Mouse (Mus musculus) urinary bladder, adult 2 months (tissue): ENCODE results near the gene Pla2g2d. TPM values are rescaled to one million over a fixed set of nuclear protein-coding genes. Genes with fewer than 3 reads are reported as not detected.

Experiments
- DNase-seq: peaks from one replicate; pipeline ENCODE4 v3.0.0; 2022; ENCODE audit warnings: low spot score
- polyA plus RNA-seq: library from polyadenylated mRNA; depleted of rRNA; stranded (reverse); fragments of >200 nt; gene quantifications from 2 replicates; pipeline ENCODE4 v1.2.3, GENCODE M21; 2012; rRNA removed

Pla2g2d gene
- polyA plus RNA-seq, result 5.2 and 6.4 TPM in 2 replicates

DNA sequence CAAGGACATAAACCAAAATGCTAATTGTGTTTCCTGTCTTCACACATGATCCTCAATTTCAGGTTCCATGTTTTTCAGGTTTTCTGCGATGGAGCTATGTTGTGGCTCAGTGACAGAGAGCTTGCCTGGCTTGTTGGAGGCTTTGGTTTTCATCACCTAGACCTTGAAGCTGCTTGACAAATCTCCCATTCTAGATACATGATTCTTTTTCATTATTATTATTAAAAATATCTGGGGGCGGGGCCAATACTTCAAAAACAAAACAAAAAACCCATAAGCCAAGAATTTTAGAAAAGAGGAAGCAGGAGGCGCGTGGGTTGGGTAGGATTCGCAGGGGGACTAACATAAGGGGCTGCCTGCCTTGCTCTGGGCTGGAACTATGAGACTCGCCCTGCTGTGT lies at the start of gene Pla2g2d:
Gene Pla2g2d, plus strand, starts transcription at position 301 of the 400 bp plus-strand sequence.
- no peak for DNase-seq

DNA sequence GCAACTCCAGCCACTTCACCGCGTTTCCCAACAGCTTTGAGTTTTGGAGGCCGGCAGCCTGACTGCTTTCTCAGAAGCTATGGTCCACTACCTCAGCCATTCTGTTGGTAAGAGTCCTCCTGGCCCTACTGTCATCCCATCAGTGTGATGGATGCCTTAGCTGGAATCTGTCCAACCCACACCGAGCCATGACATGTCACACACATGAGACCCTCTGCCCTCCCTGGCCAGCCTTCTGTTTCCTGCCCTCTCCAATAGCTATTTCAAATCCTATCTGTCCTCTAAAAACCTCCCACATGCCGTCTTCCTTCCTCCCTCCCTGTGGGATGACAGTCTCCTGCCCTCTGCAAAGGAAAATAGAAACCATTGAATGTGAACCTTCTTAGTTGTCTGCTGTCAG lies 49.8 kb upstream of the Pla2g2d start:
- DNase-seq, result no peak

DNA sequence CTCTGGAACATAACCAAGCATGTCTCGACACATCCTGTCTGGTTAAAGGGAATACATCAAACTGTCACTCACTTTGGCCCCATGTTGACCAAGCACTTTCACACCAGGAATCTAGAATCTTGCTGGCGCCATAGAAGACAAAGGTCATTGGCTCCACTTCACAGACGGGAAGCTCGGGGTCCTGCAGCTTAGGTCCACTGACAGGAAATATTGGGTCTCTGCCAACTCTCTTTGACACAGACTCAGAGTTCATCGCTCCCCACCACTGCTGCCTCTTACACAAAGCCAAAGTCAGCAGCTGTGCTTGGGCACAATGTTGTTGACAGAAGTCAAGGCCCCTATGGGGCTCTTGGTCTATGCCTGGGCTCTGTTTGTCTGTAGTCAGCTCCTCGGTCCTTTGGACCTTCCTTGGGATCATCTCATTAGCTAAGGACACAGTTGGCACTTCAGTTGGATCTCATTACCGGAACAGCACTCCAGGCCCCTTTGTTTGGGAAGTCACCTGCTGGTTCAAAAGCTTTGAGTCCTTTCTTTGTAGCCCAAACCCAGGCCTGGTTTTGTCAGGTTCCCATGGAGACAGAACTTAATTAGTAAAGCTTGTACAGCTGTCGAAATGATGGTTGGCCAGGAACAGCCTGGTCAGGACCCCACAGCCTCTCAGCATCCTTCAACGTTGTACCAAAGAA lies 46.4 kb upstream of the Pla2g2d start:
- DNase-seq, result no peak

DNA sequence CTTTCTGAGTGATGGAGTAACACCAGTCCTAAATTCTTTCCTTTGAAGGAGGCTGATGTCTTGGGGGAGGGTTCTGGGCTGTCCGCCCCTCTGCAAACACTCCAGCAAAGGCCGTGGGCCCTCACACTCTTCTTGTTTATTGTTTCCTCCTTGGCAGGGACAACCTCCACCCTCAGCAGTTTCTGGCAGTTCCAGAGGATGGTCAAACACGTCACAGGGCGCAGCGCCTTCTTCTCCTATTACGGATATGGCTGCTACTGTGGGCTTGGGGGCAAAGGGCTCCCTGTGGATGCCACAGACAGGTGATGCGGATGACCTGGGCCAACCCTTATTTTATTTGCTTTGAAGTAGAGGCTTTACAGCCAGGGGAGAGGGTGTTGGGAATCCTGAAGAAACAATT lies 41.4 kb upstream of the Pla2g2d start:
- no peak for DNase-seq

DNA sequence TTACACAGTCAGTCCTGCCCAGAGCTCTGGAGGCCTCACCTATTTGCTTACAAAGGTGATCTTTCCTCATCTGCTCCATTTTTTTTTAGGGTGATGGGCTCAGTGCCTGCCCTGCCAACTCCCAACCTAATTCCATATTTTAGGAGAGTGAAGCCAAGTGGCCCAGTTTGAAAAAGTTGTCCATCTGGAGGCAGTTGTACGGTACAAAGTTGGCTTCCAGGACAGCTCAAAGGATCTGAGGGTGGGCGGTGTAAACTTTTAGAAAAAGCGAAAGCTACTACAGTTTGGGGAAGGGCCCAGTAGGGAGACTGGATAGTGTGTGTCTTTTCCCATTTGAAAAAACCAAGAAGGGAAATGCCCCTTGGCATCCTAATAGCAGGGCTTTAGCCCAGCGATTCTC lies 40.7 kb upstream of the Pla2g2d start:
- no peak for DNase-seq

DNA sequence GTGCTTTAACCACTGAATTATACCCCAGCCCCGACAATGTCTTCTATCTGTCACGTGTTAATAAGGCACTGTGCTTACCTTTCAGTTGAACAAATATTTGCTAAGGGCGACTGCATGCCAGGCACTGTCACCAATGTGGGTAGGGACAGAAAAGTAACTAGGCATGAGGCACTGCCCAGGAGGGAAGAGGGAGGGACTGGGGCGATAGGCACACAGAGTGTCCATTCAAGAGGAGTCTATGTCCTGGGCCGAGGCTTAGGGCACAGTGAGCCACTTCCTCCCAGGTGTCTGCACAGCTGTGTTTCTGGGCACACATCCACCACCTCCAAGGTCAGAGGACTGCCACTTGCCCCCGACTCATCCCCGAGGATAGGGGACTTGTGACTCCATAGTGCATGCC lies 38.5 kb upstream of the Pla2g2d start, which contains the start of gene Ubxn10:
Gene Ubxn10, minus strand, starts transcription at position 137 of the 400 bp plus-strand sequence.
- DNase-seq, result no peak

DNA sequence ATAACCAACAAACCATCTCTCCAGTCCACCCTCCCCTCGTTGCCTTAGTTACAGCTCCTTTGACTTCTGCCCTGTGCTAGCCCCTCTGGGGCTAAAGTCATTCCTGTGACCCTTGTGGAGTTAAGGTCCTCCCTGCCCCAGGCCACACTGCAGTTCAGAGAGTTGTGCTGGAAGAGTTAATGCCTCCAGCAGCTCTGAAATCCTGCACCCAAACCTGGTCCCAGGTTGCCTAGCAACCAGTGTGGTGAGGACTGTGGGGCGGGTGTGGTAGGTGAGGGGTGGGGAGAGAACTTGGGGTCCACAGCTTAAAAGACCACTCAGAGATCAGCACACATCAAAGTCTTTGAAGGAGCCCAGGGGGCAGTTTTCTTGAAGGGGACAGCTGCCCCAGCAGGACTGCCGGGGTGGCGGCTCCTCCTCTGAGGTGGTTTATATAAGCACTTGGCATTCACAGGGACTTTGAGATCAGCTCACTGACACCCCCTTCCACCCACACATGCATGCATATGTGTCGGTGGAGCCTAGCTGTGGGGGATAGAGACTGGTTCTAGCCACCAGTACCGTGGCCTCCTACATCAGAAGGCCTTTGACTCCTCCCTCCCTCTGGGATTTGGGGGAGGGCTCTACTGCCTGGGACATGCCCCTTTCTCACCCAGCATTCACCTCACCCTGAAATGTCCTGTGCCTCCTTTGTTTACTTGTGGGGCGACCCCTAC lies 36.2 kb upstream of the Pla2g2d start:
- DNase-seq, result no peak

DNA sequence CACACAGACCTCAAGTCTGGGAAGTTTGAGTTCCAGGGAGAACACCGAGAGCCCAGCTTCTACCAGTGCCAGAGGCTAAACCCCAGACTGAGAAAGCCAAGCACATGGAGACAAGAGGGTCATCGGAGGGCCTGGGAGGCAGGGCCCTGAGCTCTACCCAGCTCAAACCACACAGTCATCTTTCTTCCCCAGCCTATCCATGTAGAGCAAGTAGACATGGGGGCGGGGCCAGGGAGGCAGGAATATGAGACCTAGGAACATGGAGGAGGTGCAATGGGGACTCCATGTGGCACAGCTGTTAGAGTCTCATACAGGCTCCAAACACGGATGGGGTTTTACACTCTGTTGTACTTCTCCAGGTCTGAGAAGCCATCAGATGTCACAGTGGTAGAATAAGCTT lies 29.7 kb upstream of the Pla2g2d start:
- no peak for DNase-seq

DNA sequence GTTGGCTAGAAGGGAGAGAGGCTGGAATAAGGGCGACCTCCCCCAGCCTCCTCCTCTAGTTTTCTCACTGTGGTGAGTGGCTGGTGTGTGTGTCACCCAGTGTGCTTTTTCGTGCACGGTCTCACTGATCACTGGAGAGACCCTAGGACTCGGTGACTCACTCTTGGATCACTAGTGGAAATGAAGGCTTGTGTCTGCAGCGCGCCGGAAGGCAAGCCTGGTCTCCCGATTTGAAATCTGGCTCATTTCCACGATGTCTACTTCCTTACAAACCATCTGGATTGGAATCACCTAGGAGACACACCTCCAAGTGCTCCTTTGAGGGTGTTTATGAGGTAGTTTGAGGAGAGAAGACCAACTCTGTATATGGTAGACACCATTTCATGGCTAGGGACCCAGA lies 28.7 kb upstream of the Pla2g2d start:
- DNase-seq, result no peak

DNA sequence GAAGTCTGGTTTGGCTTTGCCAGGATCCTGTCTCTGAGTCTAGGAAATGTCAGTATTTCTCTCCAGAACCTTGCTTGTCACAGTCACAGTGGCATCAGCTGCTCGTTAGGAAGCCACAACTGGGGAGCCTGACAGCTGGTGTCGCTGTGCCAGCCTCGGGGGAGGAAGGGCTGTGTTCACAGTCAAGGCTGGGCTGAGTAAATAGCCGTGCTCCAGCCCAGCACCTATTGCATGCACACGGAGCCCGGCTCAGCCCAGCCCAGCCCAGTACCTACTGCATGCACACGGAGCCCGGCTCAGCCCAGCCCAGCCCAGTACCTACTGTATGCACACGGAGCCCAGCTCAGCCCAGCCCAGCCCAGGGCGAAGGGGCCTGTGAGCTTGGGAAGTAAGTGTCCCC lies 27.7 kb upstream of the Pla2g2d start:
- DNase-seq, result no peak

DNA sequence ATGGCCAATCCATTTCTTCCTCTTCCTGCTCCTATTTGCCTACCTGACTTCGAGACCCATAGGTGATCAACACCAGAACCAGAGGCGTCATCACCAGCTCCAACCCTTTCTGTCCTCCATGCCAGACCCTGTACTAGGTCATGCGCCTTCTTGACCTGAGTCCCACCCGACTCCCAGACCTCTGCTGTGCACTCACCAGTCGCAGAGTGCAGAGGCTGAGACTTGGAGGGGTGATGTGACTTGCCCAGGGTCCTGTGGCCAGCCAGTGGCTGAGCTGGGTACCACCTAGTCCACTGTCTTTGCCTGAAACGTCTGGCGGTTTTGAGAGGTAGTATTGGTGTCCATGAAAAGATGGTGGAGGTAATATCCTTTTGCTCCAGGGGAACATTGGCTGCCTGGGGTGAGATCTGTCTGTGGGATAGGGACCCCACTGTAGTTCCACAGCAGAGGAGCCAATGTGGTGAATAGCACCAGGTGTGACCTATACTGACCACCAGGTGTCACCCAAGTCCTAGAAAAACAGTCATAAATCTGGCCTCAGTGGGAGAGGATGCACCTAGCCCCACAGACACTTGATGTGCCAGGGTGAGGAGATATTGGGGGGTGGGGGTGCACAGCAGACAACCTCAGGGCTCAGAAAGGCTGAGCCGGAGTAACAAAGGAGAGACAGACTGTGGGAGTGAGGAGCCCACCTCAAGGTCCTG lies 27.0 kb upstream of the Pla2g2d start:
- no peak for DNase-seq

DNA sequence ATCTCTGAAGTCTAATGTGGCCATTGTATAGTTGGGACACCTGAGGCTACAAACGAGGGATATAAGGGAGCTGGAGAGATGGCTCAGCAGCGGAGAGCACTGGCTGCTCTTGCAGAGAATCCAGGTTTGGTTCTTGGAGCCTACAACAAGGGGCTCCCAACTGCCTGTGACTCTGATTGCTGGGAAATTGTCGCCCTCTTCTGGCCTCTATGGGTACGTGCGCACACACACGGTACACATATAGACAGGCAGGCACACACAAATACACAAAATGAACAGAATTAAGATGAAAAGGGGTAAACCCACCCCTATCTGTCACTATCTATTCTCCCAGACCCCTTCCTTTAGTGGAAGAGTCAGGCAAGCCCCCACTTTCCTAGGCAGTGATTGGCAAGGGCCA lies 22.9 kb upstream of the Pla2g2d start:
- DNase-seq, result no peak

DNA sequence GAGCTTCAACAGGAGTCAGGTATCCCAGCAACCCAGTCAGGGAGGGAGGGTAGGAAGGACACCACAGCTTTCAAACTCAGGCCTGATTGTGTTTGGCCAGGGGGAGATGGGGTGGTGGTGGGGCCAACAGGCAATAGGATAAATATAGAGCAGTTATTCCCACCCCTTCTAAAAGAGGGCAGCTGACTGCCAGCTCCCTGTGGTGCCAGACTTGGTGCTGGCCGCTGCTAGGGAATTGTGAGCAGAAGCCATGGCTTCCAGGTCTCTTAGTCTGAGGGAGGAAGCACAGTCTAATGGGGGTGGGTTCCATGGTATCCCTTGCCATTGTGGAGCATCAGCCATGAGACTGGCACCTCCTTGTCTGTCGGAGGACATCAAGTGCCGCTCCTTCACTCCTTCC lies 21.9 kb upstream of the Pla2g2d start:
- DNase-seq, result no peak

DNA sequence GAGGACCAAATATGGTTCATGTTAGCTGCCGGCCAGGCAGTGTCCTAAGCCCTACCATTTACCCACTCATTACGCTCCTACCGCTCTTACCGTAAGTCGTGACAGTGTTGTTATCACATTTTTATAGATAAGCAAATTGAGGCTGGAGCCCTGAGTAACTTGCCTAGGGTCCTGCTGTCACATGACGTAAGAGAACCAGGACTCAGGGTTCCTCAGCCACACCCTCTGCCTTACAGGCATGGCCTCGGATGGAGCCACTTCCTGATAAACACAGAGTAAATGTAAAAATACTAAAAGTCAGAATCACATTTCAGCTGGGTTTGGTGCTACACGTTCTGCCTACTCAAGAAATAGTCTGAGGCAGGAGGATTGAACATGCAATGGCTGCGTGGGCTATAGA lies 21.1 kb upstream of the Pla2g2d start:
- DNase-seq, result no peak

DNA sequence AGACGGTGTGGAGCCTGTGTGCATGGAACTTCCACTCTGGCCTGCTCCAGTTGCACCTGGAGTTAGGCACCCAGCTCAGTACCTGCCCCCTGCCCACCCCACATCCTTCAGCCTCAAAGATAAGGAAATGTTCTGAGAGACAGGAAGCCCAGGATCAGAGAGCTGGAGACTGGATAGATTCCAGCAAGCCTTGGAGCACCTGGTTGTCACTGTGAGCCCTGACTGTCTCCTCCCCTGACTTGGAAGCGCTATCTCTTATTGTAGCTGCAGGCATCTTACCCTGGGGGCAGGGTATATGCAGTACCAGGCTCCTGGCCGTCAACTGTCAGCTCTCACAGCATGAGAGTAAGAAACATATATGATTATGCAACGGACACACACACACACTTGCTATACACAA lies 20.1 kb upstream of the Pla2g2d start:
- no peak for DNase-seq

DNA sequence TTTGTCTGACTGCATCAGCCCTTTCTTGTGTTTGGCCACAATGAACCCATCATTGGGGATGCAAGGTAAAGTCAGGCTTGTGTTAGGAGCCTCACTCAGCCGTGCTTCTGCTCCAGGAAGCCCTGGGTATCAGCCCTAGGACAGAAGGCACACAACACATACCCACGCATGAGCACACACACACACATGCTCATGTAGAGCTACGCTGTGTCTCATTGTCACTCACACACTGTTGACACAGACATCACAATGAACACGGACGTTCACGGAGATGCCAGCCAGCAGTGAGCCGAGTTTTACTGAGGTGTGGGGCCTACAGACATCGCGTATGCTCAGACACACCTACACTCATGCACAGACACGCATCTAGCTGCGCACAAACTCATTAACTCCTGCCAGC lies 19.6 kb upstream of the Pla2g2d start:
- no peak for DNase-seq

DNA sequence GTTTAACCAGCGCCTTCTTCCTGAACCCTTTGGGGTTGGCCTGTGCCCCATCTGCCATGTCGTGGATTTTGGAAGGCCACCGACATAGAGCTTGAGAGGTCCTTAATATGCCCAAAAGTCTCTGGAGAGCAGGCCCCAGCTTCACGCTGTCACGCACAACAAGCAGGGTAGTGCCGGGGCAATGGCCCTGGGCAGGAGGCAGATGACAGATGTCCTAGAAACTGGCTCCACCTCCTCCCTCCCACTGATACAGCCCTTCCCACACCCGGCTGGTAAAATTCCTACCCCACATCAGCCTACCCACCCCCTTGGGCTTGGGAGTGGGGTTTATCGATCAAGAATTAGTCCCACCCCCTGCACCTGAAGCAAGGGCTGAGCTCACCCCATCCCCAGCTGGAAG lies 18.1 kb upstream of the Pla2g2d start, which contains the start of gene Pla2g2f:
Gene Pla2g2f, minus strand, starts transcription at position 211 of the 400 bp plus-strand sequence.
- no peak for DNase-seq

DNA sequence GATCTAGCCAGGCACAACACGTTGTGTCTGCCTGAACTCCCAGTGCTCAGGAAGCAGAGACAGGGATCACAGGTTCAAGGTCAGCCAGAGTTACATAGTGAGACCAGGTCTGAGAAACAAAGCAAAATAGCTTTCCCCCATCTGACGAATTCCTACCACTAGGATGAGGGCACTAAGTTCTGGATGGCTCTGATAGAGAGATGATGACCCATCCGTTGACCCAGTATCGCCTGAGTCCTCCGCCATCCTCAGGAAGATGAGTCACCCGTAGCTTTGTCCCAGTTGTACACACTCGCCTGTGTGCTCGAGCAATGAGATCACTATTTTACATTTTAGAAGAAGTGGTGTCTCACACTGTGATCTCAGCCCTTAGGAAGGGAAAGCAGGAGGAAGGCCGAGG lies 13.3 kb upstream of the Pla2g2d start:
- no peak for DNase-seq

DNA sequence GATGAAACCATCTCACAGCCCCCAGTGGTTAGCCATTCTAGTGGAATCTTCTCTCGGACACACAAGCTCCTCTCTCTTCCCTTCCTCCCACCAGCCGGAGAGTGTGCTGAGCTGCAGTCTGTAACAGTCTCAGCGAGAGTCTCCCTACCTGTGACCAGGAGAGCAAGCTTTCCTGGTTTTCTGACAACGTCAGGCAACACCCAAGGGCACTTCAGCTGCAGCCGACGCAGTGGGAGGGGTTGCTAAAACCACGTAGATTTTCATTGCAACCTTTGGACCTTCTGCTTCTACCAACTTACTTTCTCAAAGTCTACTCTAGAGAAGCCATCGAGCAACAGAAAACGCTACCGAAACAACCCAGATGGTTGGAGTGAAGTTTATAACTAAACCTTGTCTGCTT lies 3.6 kb upstream of the Pla2g2d start:
- DNase-seq, result no peak

DNA sequence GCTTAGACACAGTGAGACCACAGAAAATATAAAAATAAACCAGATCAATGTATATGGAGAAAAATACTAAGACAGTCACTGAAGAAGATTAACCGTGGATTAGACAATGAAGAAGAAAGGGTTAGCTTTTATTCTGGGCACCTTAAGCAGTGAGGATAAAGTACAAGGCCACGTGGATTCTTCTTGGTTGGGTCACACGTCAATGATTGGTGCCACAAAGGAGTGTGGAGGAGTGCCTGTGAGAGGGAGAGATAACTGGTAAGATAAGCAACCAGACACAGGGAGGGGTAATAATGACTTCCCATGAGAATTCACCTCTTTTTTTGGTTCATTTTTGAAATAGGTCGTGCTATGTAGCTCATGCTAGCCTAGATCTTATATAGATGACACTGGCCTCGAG lies 3.1 kb upstream of the Pla2g2d start:
- no peak for DNase-seq

DNA sequence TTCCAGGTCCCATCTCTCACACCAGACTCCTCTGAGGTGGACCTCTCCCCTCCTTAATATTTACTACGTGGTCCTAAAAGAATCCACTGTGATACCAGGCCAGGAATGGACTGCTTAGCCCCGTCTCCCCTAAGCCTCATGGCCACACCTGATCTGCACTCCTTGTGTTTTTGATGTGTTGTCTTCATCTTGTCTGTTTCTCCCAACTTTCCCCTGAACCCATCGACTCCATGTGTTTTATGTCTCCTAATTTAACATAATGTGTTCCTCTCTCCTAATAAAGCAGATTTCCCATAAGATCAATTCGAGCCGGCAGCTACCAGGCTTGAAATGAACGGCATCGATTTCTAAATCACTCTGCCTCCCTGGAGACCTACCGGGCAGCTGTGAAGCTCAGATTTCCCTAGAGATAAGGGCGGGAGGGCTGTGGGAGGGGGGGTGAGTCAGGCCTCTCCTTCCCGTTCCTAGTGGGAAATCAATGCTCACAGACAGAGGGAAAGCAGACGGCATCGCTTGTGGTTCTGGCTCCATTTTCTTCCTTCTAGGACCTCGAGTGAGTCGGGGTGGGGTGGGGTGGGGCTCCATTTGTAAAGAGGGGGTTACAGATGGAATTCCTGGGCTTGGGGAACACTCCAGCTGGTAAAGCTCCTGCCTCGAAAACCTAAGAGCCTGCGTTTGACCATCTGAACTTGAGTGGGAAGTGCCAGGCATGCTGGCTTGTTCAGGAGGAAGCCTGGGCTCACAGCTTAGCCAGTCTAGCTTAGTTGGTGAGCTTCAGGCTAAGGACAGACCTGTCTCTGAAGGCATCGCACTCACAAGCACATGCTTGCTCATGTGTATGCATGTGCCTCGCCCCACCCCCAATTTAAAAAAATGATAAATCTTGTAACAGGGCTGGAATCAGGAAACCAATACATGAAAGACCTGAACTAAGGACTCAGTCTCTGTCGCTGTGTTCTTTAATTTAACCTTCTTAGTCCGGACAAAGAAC lies 2.2 kb downstream of the Pla2g2d start:
- no peak for DNase-seq

DNA sequence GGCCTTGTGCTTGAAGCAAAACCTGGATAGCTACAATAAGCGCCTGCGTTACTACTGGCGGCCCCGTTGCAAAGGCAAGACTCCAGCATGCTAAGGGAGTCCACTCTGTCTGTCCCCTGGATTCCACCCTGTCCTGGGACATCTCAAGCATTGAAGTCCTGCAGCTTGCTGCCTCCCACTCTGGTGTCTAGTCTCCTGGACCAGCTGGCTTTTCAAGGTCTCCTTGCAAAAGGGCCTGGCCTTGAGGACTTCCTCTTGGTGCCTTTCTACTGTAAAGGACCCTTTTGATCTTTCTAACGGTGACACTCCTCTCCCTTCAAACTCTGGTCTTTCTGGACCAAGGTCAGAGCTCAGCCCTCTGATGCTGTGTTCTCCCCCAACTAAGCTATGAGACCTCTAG lies 4.8 kb downstream of the Pla2g2d start:
- DNase-seq, result no peak
